18 mouse cellular contexts compared by ENCODE assay signal in the genomic region with DNA sequence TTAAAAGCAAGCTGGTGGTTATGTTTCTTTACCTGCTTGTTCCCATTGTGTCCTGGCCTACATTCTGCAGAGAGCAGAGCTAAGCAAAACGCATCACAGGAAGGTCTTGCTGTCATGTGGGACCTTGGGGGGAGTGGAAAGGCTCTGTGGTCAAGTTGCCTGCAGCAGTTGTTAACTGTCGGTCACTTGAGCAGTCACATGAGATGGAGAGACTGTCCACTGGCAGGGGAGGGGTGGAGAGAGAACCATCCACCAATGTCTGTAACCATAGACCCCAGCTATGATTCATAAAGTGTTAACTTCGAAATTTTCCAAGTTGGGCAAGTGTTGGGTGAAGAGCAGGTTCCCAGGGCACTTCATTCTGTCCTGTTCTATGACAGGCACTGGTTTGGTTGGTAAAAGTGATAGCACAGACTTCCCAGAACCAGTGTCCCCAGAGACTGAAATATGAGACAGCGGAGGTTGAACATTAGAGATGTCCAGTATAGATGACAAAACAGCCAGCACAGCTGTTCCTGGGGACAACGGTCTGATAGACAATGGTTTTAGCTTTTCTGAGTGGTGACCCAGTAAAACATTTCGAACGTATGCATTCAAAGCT. TPM values are rescaled to one million over a fixed set of nuclear protein-coding genes. Genes with fewer than 3 reads are reported as not detected.
DNase-seq lines count a peak whose midpoint lies in the region; ATAC-seq and TF ChIP-seq lines count a peak whose summit lies in the region.
"Had no signal": no experiment of that assay in that cellular context is flagged by ENCODE, and none has a peak within 500 bp of the region (broad histone marks: within the 10 kb centered on the region; RNA-seq: fewer than 3 reads in every experiment).

No protein-coding gene starts in this region.

- no peak for TF ChIP-seq EP300 in lung, postnatal 0 days (IDR thresholded peaks at IDR 0.05)
- TF ChIP-seq EP300 in heart, postnatal 0 days (IDR thresholded peaks at IDR 0.05; ENCODE audit: low read depth): no peak

- no peak overlapping the region for H3K4me2 ChIP-seq in lung, postnatal 0 days (replicated peaks; ENCODE audit: low read depth, low read length)
- peak overlapping the region; percentile 26 for H3K4me2 ChIP-seq in heart, postnatal 0 days (ENCODE audit: low read depth, low read length)
- H3K4me2 ChIP-seq in hindbrain, embryonic 14.5 days (replicated peaks): no peak overlapping the region
- H3K4me2 ChIP-seq: forebrain, embryonic 15.5 days; neural tube, embryonic 12.5 days had no signal

- peak; percentile 21; the same call in 1 of the 2 replicates for ATAC-seq in lung, postnatal 0 days
- ATAC-seq in heart, postnatal 0 days (ENCODE audit: insufficient read depth, low read depth): peak; percentile 67
- ATAC-seq in hindbrain, embryonic 14.5 days (ENCODE audit: low FRiP score): no peak
- ATAC-seq: activated CD4-positive, CD25-positive, alpha-beta regulatory T cell, adult 4 months; forebrain, embryonic 15.5 days; hindbrain, embryonic 16.5 days; midbrain, embryonic 16.5 days had no signal

- H3K27me3 ChIP-seq in lung, postnatal 0 days (replicated peaks; ENCODE audit: insufficient read depth, low read length): no peaks in the 10 kb centered on the region
- no peaks in the 10 kb centered on the region for H3K27me3 ChIP-seq in heart, postnatal 0 days (ENCODE audit: control insufficient read depth, insufficient read depth, low read length)
- H3K27me3 ChIP-seq in hindbrain, embryonic 14.5 days (ENCODE audit: control insufficient read depth, insufficient read depth, low read length): no peaks in the 10 kb centered on the region
- H3K27me3 ChIP-seq: forebrain, embryonic 15.5 days; neural tube, embryonic 12.5 days had no signal

- no peak for DNase-seq in lung, postnatal 0 days (ENCODE audit: low spot score)
- no peak for DNase-seq in lung, postnatal 4 days
- DNase-seq in heart, adult 8-10 months (ENCODE audit: low spot score): peak; percentile 30
- DNase-seq in heart, postnatal 0 days (ENCODE audit: low spot score): peak; percentile 60
- DNase-seq in hindbrain, embryonic 14.5 days (ENCODE audit: low spot score): no peak
- no peak for DNase-seq in right cerebral cortex, postnatal 4 days
- no peak for DNase-seq in layer of hippocampus, adult 18-20 months (ENCODE audit: low spot score in 2 of 2)
- DNase-seq: kidney, adult 18-20 months; kidney, postnatal 25 days had no signal

- TF ChIP-seq CTCF in lung, postnatal 0 days (IDR thresholded peaks at IDR 0.05): no peak
- TF ChIP-seq CTCF in heart, postnatal 0 days (IDR thresholded peaks at IDR 0.05; ENCODE audit: low read depth): no peak

- no peaks in the 10 kb centered on the region for H3K36me3 ChIP-seq in lung, postnatal 0 days (ENCODE audit: insufficient read depth, low read length)
- H3K36me3 ChIP-seq in heart, postnatal 0 days (replicated peaks; ENCODE audit: control insufficient read depth, insufficient read depth, low read length): no peaks in the 10 kb centered on the region
- H3K36me3 ChIP-seq in hindbrain, embryonic 14.5 days (replicated peaks; ENCODE audit: control insufficient read depth, insufficient read depth): no peaks in the 10 kb centered on the region
- H3K36me3 ChIP-seq: embryonic facial prominence, embryonic 10.5 days; forebrain, embryonic 15.5 days; neural tube, embryonic 12.5 days had no signal

- no peaks in the 10 kb centered on the region; the same call in 1 of the 2 replicates for H3K4me1 ChIP-seq in lung, postnatal 0 days (ENCODE audit: insufficient read depth, low read depth, low read length)
- H3K4me1 ChIP-seq in heart, postnatal 0 days (ENCODE audit: control insufficient read depth, insufficient read depth): peaks cover 23% of the 10 kb centered on the region; the same call in 1 of the 2 replicates
- H3K4me1 ChIP-seq in hindbrain, embryonic 14.5 days (replicated peaks; ENCODE audit: control insufficient read depth, insufficient read depth, low read length): no peaks in the 10 kb centered on the region
- H3K4me1 ChIP-seq: forebrain, embryonic 15.5 days; neural tube, embryonic 12.5 days had no signal

- H3K27ac ChIP-seq in lung, postnatal 0 days (ENCODE audit: low read length): no peak overlapping the region
- peak overlapping the region; percentile 95 for H3K27ac ChIP-seq in heart, postnatal 0 days (ENCODE audit: low read depth)
- no peak overlapping the region for H3K27ac ChIP-seq in hindbrain, embryonic 14.5 days
- H3K27ac ChIP-seq: embryonic facial prominence, embryonic 10.5 days; forebrain, embryonic 15.5 days; liver, embryonic 14.5 days; neural tube, embryonic 12.5 days had no signal

- H3K9ac ChIP-seq in lung, postnatal 0 days (replicated peaks; ENCODE audit: low read depth): no peak overlapping the region
- H3K9ac ChIP-seq in heart, postnatal 0 days (replicated peaks; ENCODE audit: low read depth, low read length): no peak overlapping the region
- no peak overlapping the region for H3K9ac ChIP-seq in hindbrain, embryonic 14.5 days
- H3K9ac ChIP-seq: forebrain, embryonic 15.5 days; liver, embryonic 14.5 days; neural tube, embryonic 12.5 days had no signal

- 44% methylated on average over 7 of the region's 7 CpGs for WGBS in lung, postnatal 0 days
- 28% methylated on average over 7 of the region's 7 CpGs for WGBS in heart, postnatal 0 days
- WGBS in hindbrain, embryonic 14.5 days: 77% methylated on average over 7 of the region's 7 CpGs

- H3K4me3 ChIP-seq in lung, postnatal 0 days (ENCODE audit: low read depth, low read length): no peak overlapping the region
- H3K4me3 ChIP-seq in heart, postnatal 0 days (ENCODE audit: low read depth, low read length): no peak overlapping the region
- no peak overlapping the region for H3K4me3 ChIP-seq in hindbrain, embryonic 14.5 days (replicated peaks; ENCODE audit: low read length)
- H3K4me3 ChIP-seq: embryonic facial prominence, embryonic 10.5 days; erythroblast, embryonic 14.5 days; forebrain, embryonic 15.5 days; neural tube, embryonic 12.5 days had no signal

- H3K9me3 ChIP-seq in lung, postnatal 0 days (ENCODE audit: low read length): no peaks in the 10 kb centered on the region
- H3K9me3 ChIP-seq in heart, postnatal 0 days (replicated peaks; ENCODE audit: control insufficient read depth, low read length): no peaks in the 10 kb centered on the region
- H3K9me3 ChIP-seq in hindbrain, embryonic 14.5 days (ENCODE audit: control insufficient read depth, low read length): no peaks in the 10 kb centered on the region
- H3K9me3 ChIP-seq: embryonic facial prominence, embryonic 10.5 days; forebrain, embryonic 15.5 days; neural tube, embryonic 12.5 days had no signal

RNA-seq across cellular contexts. Expression of gene Ppp1r14c, which starts 29.0 kb away (rescaled TPM):
- 139 and 148 TPM in 2 replicates for polyA plus RNA-seq in lung, postnatal 0 days (2015; fragmentation: Nextera tagmentation; extraction: Ambion mirVana)
- 100 to 1,000 TPM; 108 to 192 (median 161) TPM for total RNA-seq in heart, adult 8-10 months (2022)
- total RNA-seq in heart, postnatal 0 days (2014; rRNA removed; ENCODE audit: low replicate concordance): 269 and 288 TPM in 2 replicates
- polyA plus RNA-seq in heart, postnatal 0 days (2015; fragmentation: Nextera tagmentation; extraction: Ambion mirVana): 325 and 334 TPM in 2 replicates
- polyA plus RNA-seq in hindbrain, embryonic 14.5 days (2014; fragmentation: Nextera tagmentation; extraction: Ambion mirVana): 75.8 and 78.8 TPM in 2 replicates
- total RNA-seq in layer of hippocampus, adult 18-20 months (2021): 10 to 100 TPM; 15.7 to 16.6 TPM
- total RNA-seq: megakaryocyte progenitor cell, adult 5-6 weeks had no signal
- polyA plus RNA-seq: activated CD4-positive, CD25-positive, alpha-beta regulatory T cell, adult 4 months; erythroblast, embryonic 14.5 days had no signal

Comparison
In these comparisons a context has a peak if more than half of its experiments do, and no peak if none do; other contexts are left out.
1. DNase-seq: peak in heart, adult 8-10 months (single experiment) and heart, postnatal 0 days (single experiment); none in lung, postnatal 0 days (single experiment), lung, postnatal 4 days (0 of 2), hindbrain, embryonic 14.5 days (single experiment), right cerebral cortex, postnatal 4 days (single experiment) and layer of hippocampus, adult 18-20 months (0 of 2).
2. RNA of gene Ppp1r14c, which starts 29.0 kb away (total RNA-seq): 269 to 288 TPM in heart, postnatal 0 days and 108 to 192 TPM in heart, adult 8-10 months; 15.7 to 16.6 TPM in layer of hippocampus, adult 18-20 months; every median in the first group is over 4 times any median in the second.